Mouse (Mus musculus): ENCODE data around the gene Gpn3.

GRCm38 (mm10) chr5:122402772-122403171, 31.1 kb downstream of the Gpn3 start:
- TF ChIP-seq CTCF (IDR thresholded peaks at IDR 0.05; ENCODE audit: extremely low read depth, insufficient read depth, low read length) (no peak), POLR2A (IDR thresholded peaks at IDR 0.05; ENCODE audit: extremely low read depth, insufficient read depth, low read length) (no peak)

Measured in cortical plate, adult 2 months (tissue).